Mouse (Mus musculus): ENCODE measurements around the gene Trex1. TPM values are rescaled to one million over a fixed set of nuclear protein-coding genes. Genes with fewer than 3 reads are reported as not detected.

The Trex1 gene
- polyA plus RNA-seq, 1 experiment: 37.3 TPM

GRCm38 (mm10) chr9:109051651-109052489, 7.7 kb downstream of the Trex1 start:
- DNase-seq (ENCODE audit: low spot score): no peak

GRCm38 (mm10) chr9:109051011-109051501, 8.5 kb downstream of the Trex1 start:
- DNase-seq (ENCODE audit: low spot score): no peak

DNA sequence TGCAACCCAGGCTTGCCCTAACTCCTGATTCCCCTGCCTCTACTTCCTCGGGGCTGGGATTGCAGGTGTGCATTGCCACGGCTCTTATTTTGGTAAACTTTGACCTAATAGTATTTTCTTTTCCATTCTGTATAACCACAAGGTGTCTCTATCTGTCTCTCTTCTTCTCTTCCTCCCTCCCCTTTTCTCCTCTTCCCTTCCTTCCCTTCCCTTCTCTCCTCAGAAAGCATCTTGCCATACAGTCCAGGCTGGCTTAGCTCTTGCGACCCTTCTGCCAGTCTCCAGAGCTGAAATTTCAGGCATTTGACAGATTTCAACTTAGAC, 8.9 kb downstream of the Trex1 start:
- no peak for DNase-seq (ENCODE audit: low spot score)

GRCm38 (mm10) chr9:109049996-109050673, 9.4 kb downstream of the Trex1 start:
- no peak for DNase-seq (ENCODE audit: low spot score)

GRCm38 (mm10) chr9:109049316-109049715, 10.2 kb downstream of the Trex1 start:
- no peak for DNase-seq (ENCODE audit: low spot score)

DNA sequence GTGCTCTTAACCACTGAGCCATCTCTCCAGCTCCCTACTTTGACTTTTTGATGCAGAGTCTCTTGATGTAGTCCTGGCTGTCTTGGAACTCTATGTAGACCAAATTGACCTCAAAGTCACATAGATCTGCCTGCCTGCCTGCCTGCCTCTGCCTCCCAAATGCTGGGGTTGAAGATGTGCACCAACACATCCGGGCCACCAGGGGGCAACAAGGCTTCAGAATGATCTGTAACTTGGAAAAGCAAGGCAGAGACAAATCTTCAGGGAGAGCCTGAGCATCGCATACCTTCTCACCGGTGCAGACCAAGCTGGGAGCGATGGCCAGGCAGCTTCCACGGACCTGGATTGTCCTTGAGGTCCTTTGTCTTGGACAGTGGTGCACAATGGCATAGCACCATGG, 13.2 kb downstream of the Trex1 start:
- DNase-seq (ENCODE audit: low spot score): no peak

DNA sequence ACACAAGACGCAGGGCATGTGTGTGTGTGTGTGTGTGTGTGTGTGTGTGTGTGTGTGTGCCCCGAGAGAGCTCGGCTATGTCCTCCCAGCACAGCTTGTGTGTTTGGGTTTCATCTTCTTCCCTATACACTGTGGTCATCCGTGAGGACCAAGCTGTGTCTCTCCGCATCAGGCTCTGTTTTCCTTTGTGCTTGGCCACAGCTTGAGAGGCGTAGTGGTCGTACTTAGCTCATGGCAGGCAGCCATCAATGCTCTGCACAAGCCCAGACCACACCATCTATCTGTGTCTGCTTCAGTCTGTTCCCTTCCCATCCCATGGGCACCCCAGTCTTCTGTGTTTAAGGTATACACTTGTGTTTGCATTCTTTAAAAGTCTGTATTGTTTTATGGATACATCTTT, 18.2 kb downstream of the Trex1 start:
- DNase-seq (ENCODE audit: low spot score): no peak

DNA sequence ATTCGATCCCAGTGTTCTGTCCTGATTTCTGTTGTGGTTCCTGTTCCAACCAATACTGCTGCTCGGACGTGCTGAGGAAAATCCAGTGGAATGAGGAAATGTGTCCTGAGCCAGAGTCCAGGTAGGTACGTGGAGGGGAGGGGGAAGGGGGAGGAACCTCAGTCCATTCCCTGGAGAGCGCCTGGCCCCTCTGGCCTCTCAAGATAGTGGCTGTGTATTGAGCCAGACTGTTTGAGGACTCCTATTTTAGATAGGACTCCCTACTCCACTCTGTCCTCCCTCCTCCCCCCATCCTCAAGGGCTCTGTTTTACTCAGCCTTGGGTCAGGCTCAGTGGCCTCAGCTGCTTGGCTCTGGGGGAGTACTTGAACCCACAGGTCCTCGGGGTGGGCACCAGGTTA, 18.6 kb downstream of the Trex1 start:
- DNase-seq (ENCODE audit: low spot score): no peak

DNA sequence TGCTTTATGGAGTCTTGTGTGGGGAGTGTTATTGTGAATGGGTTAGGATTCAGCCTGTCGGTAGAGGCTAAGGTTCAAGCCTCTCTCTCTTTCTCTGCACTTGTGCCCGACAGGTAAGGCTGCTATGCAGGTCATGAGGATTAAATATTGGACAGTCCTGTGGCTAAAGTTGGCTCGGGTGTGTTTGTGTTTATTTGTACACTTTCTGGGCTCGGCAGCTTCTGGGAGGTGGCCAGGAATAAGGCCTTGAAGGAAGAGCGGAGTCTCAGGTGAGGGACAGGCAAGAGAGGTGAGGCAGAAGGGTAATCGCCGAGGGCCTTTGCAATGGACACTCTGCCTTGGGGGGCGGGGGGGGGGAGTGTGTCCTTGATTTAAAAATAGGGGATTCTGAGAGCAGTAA, 19.3 kb downstream of the Trex1 start:
- no peak for DNase-seq (ENCODE audit: low spot score)

- no peak for DNase-seq (ENCODE audit: low spot score)
Observed at GRCm38 (mm10) chr9:109039681-109040080, 19.9 kb downstream of the Trex1 start.

- DNase-seq (ENCODE audit: low spot score): no peak
Observed at GRCm38 (mm10) chr9:109038901-109039364, 20.6 kb downstream of the Trex1 start.

GRCm38 (mm10) chr9:109038086-109038895, 21.2 kb downstream of the Trex1 start, which contains the start of gene Shisa5:
Gene Shisa5 (plus strand): TSS chr9:109038565.
- DNase-seq (ENCODE audit: low spot score): peak; percentile 76

DNA sequence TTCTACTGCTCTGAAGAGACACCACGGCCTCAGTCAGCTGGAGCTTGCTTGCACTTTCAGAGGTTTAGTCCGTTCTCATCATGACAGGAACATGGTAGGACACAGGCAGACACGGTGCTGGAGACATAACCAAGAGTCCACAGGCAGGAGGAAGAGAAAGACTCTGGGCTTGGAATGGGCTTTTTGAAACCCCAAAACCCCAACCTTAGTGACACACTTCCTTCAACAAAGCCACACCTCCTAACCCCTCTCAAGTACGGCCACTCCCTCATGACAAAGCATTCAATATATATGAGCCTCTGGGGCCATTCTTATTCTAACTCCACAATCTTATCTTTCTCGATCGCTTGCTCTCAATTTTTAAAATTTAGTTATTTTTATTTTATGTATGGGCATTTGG, 27.1 kb downstream of the Trex1 start:
- DNase-seq (ENCODE audit: low spot score): no peak

DNA sequence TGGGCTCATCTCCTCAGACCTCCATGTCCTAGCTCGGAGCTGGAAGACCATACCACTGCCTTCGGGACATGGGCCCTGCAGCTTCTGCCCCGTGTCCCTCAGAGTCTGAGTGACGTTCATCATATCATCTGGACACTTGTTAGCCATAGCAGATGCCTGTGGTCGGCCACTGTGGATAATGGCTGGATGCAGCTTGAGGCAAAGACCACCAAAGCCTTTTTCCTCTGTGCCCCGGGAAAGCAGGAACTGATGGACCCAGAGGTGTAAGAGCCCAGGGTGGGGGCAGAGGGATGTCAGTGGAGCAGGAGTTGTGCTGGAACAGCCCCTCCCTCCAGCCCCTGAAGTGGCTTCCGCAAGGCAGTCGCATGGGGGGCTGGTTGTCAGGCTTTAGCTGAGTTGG, 27.8 kb downstream of the Trex1 start:
- no peak for DNase-seq (ENCODE audit: low spot score)

GRCm38 (mm10) chr9:109031001-109031400, 28.5 kb downstream of the Trex1 start:
- DNase-seq (ENCODE audit: low spot score): no peak

DNA sequence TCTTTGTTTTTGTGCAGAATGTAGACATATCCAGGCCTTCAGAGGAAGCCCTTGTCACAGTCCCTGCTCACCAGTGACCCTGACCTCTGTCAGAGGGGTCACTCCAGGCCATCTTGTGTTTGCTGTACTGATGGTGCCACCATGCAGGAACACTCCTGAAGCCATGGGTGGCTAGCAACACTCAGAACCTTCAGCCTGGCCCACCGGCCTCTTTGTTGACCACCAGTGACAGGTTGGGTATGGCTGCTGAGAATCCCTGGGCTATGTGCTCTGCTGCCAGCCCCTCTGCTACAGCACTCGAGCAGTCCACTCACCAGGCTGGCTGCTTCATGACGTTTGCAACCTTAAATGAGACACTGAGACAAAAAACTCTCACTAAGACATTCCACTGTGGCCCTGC, 29.2 kb downstream of the Trex1 start:
- DNase-seq (ENCODE audit: low spot score): no peak

- no peak for DNase-seq (ENCODE audit: low spot score)
Observed at GRCm38 (mm10) chr9:109028919-109029318, 30.6 kb downstream of the Trex1 start.

DNA sequence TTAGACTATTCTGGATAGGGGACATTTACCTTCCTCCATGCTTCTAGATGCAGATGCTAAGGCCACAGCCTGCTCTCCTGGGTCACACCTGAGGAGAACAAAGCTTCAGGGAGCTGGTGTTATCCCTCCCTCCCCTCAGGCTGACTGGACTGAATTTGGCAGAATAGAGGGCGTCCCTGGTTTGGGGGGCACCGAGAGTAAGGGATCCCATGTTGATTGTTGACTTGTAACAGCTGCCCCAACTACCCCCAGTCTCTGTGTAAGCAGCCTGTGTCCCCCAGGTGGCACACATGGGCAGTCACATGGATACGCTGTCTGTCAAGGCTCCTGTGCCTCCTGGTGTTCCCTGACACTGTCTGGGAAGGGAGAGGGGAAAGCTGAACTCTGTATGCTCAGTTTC, 31.1 kb downstream of the Trex1 start:
- DNase-seq (ENCODE audit: low spot score): no peak

DNA sequence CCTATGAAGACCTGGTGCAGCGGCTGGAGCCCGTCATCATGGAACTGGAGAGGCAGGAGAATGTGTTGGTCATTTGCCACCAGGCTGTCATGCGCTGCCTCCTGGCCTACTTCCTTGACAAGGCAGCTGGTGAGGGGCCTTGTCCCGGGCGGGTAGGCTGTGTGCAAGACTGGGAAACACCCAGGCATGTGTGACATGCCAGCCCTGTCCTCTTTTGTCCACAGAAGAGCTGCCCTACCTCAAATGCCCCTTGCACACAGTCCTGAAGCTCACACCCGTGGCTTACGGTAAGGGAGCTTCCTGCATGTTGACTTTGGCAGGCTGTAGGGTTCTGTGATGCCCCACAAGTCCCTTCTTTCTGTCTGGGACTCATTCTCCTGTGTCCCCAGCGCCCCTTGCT, 32.0 kb downstream of the Trex1 start:
- DNase-seq (ENCODE audit: low spot score): no peak

DNA sequence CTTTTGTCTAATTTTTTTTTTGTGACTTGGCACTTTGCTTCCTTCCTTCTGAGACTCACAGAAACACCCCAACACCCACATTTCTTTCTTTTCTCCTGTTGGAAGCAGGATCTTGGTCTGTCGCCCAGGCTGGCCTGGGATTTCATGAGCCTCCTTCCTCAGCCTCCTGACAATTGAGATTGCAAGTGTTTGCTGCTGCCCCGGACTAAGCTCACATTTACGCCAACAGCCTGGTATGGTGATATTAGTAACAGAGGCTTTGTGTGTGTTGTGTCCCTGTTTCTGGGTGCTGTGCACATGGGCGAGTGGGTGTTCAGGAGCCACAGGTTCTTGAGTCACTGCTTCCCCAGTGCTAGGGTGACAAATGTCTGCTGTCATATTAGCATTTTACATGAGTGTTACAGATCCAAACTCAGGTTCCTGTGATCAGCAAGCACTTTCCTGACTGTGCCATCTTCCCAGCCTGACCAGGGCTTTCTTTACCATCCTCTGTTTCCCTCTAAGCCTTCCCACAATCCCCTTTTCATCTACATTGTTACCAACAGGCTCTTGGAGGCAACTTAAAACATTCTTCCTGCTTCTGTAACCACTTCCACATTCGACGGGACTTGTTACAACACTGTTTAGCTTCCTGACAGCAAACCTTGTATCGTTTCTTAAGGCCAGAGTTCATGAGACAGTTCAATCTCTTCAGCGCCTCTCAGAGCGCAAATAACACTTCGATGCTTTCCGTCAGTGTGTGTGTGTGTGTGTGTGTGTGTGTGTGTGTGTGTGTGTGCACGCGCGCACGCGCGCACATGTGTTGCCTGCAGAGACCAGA, 36.5 kb downstream of the Trex1 start:
- DNase-seq (ENCODE audit: low spot score): no peak

- DNase-seq (ENCODE audit: low spot score): no peak
Observed at GRCm38 (mm10) chr9:109021428-109021827, 38.1 kb downstream of the Trex1 start.

Data from urinary bladder, adult 2 months (tissue).